Mouse (Mus musculus): ENCODE data around the gene Scamp5. TPM values are rescaled to one million over a fixed set of nuclear protein-coding genes. Genes with fewer than 3 reads are reported as not detected.

Gene Scamp5
- total and polyA plus RNA-seq, 2 experiments from 2014 or later = 175 to 282 TPM

DNA sequence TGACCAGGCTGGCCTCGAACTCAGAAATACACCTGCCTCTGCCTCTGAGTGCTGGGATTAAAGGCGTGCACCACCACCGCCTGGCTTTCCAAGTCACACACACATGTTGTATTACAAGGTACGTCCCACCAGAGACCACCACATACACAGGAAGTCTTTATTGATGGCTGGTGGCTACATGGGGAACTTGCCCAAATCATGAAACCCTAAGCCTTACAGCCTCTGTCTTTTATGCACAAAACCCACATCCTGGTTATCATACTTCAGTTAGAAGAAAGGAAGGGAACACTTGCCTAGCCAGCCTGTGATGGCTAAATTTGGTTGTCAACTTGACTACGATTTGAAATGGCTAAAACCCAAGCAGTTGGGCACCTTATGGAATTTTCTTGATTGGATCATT, 63.8 kb downstream of the Scamp5 start:
- Histone ChIP-seq H3K9ac (no peak overlapping the region), H3K4me3 (ENCODE audit: low read depth, low read length) (no peak overlapping the region), H3K27me3 (ENCODE audit: insufficient read depth, low read length) (no peaks in the 10 kb centered on the region), H3K4me1 (ENCODE audit: insufficient read depth) (no peaks in the 10 kb centered on the region), H3K36me3 (ENCODE audit: insufficient read depth) (no peaks in the 10 kb centered on the region), H3K4me2 (ENCODE audit: low read depth) (no peak overlapping the region), H3K27ac (ENCODE audit: low read depth, low read length) (no peak overlapping the region), H3K9me3 (ENCODE audit: low read length) (peaks cover 13% of the 10 kb centered on the region; the same call in 1 of the 2 replicates)
- no peak for TF ChIP-seq CTCF (IDR thresholded peaks at IDR 0.05; ENCODE audit: low read depth)
- no peak for ATAC-seq
- 92% methylated on average over 5 of the region's 5 CpGs for WGBS
- no peak for DNase-seq

GRCm38 (mm10) chr9:57402318-57403251, 65.3 kb downstream of the Scamp5 start:
- no peak for TF ChIP-seq CTCF (IDR thresholded peaks at IDR 0.05; ENCODE audit: low read depth)
- WGBS = 90% methylated on average over 15 of the region's 15 CpGs
- H3K27ac ChIP-seq (ENCODE audit: low read depth, low read length) = no peak overlapping the region
- H3K4me1 ChIP-seq (ENCODE audit: insufficient read depth) = no peaks in the 10 kb centered on the region
- peaks cover 13% of the 10 kb centered on the region; the same call in 1 of the 2 replicates for H3K9me3 ChIP-seq (ENCODE audit: low read length)
- no peaks in the 10 kb centered on the region for H3K27me3 ChIP-seq (ENCODE audit: insufficient read depth, low read length)
- H3K9ac ChIP-seq = no peak overlapping the region
- ATAC-seq = no peak
- H3K4me2 ChIP-seq (ENCODE audit: low read depth) = no peak overlapping the region
- no peak overlapping the region for H3K4me3 ChIP-seq (ENCODE audit: low read depth, low read length)
- no peaks in the 10 kb centered on the region for H3K36me3 ChIP-seq (ENCODE audit: insufficient read depth)
- DNase-seq = no peak

DNA sequence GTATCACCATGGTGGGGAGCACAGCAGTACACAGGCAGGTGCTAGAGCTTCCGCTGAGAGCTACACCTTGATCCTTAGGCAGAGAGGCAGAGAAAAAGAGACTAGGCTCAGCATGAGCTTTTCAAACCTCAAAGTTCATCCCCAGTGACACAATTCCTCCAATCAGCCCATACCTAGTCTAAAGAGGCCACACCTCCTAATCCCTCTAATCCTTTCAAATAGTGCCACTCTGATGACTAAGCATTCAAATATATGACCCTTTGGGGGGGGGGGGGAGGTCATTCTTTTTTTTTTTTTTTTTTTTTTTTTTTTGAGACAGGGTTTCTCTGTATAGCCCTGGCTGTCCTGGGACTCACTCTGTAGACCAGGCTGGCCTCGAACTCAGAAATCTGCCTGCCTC, 69.1 kb downstream of the Scamp5 start:
- Histone ChIP-seq H3K4me2 (ENCODE audit: low read depth) (no peak overlapping the region), H3K27me3 (ENCODE audit: insufficient read depth, low read length) (no peaks in the 10 kb centered on the region), H3K27ac (ENCODE audit: low read depth, low read length) (no peak overlapping the region), H3K4me3 (ENCODE audit: low read depth, low read length) (no peak overlapping the region), H3K36me3 (ENCODE audit: insufficient read depth) (no peaks in the 10 kb centered on the region), H3K4me1 (ENCODE audit: insufficient read depth) (no peaks in the 10 kb centered on the region), H3K9me3 (ENCODE audit: low read length) (peaks cover 13% of the 10 kb centered on the region; the same call in 1 of the 2 replicates), H3K9ac (no peak overlapping the region)
- no peak for ATAC-seq
- TF ChIP-seq CTCF (IDR thresholded peaks at IDR 0.05; ENCODE audit: low read depth) = no peak
- WGBS = 90% methylated on average over 2 of the region's 2 CpGs
- DNase-seq = no peak

GRCm38 (mm10) chr9:57392892-57393291, 75.0 kb downstream of the Scamp5 start:
- ATAC-seq (no peak), DNase-seq (no peak)
- Histone ChIP-seq H3K4me3 (ENCODE audit: low read depth, low read length) (no peak overlapping the region), H3K4me1 (ENCODE audit: insufficient read depth) (no peaks in the 10 kb centered on the region), H3K27me3 (ENCODE audit: insufficient read depth, low read length) (no peaks in the 10 kb centered on the region), H3K9me3 (ENCODE audit: low read length) (no peaks in the 10 kb centered on the region), H3K4me2 (ENCODE audit: low read depth) (no peak overlapping the region), H3K9ac (no peak overlapping the region), H3K36me3 (ENCODE audit: insufficient read depth) (no peaks in the 10 kb centered on the region), H3K27ac (ENCODE audit: low read depth, low read length) (no peak overlapping the region)
- no peak for TF ChIP-seq CTCF (IDR thresholded peaks at IDR 0.05; ENCODE audit: low read depth)
- 86% methylated on average over 1 of the region's 1 CpGs for WGBS

Other genes starting within 250 kb of the Scamp5 start
- not detected in 2 replicates for gene Trcg1, start 231.5 kb downstream of the Scamp5 start, total RNA-seq (2014; rRNA removed)
- not detected in 2 replicates for gene Trcg1, start 231.5 kb downstream of the Scamp5 start, polyA plus RNA-seq (2015; fragmentation: Nextera tagmentation; extraction: Ambion mirVana)
- 3.5 and 8.5 TPM in 2 replicates for gene 1700017B05Rik, start 205.4 kb downstream of the Scamp5 start, total RNA-seq (2014; rRNA removed)
- gene 1700017B05Rik, start 205.4 kb downstream of the Scamp5 start, polyA plus RNA-seq (2015; fragmentation: Nextera tagmentation; extraction: Ambion mirVana) = 3.6 and 6.7 TPM in 2 replicates
- 16.2 and 20.5 TPM in 2 replicates for gene Ppcdc, start 27.9 kb downstream of the Scamp5 start, total RNA-seq (2014; rRNA removed)
- gene Ppcdc, start 27.9 kb downstream of the Scamp5 start, polyA plus RNA-seq (2015; fragmentation: Nextera tagmentation; extraction: Ambion mirVana) = 14.9 and 18.3 TPM in 2 replicates
- gene Rpp25, start 36.0 kb upstream of the Scamp5 start, total RNA-seq (2014; rRNA removed) = 24.7 and 30.2 TPM in 2 replicates
- 40.9 and 46.5 TPM in 2 replicates for gene Rpp25, start 36.0 kb upstream of the Scamp5 start, polyA plus RNA-seq (2015; fragmentation: Nextera tagmentation; extraction: Ambion mirVana)
- 236 and 279 TPM in 2 replicates for gene Cox5a, start 53.2 kb upstream of the Scamp5 start, total RNA-seq (2014; rRNA removed)
- gene Cox5a, start 53.2 kb upstream of the Scamp5 start, polyA plus RNA-seq (2015; fragmentation: Nextera tagmentation; extraction: Ambion mirVana) = 1,027 and 1,112 TPM in 2 replicates
- 25.1 and 29.9 TPM in 2 replicates for gene Fam219b, start 69.5 kb upstream of the Scamp5 start, total RNA-seq (2014; rRNA removed)
- gene Fam219b, start 69.5 kb upstream of the Scamp5 start, polyA plus RNA-seq (2015; fragmentation: Nextera tagmentation; extraction: Ambion mirVana) = 19.8 and 26.8 TPM in 2 replicates
- 46.1 and 47.8 TPM in 2 replicates for gene Mpi, start 84.7 kb upstream of the Scamp5 start, total RNA-seq (2014; rRNA removed)
- gene Mpi, start 84.7 kb upstream of the Scamp5 start, polyA plus RNA-seq (2015; fragmentation: Nextera tagmentation; extraction: Ambion mirVana) = 37.9 and 49.3 TPM in 2 replicates
- 29.3 and 36.3 TPM in 2 replicates for gene Scamp2, start 92.9 kb upstream of the Scamp5 start, total RNA-seq (2014; rRNA removed)
- 37.3 and 42.8 TPM in 2 replicates for gene Scamp2, start 92.9 kb upstream of the Scamp5 start, polyA plus RNA-seq (2015; fragmentation: Nextera tagmentation; extraction: Ambion mirVana)
- 24.6 and 31.4 TPM in 2 replicates for gene Ulk3, start 121.4 kb upstream of the Scamp5 start, total RNA-seq (2014; rRNA removed)
- 6.0 and 15.6 TPM in 2 replicates for gene Ulk3, start 121.4 kb upstream of the Scamp5 start, polyA plus RNA-seq (2015; fragmentation: Nextera tagmentation; extraction: Ambion mirVana)
- 0.67 and 1.8 TPM in 2 replicates for gene Cplx3, start 138.2 kb upstream of the Scamp5 start, total RNA-seq (2014; rRNA removed)
- gene Cplx3, start 138.2 kb upstream of the Scamp5 start, polyA plus RNA-seq (2015; fragmentation: Nextera tagmentation; extraction: Ambion mirVana) = 1.2 and 2.6 TPM in 2 replicates
- gene Lman1l, start 152.7 kb upstream of the Scamp5 start, total RNA-seq (2014; rRNA removed) = not detected in 2 replicates
- gene Lman1l, start 152.7 kb upstream of the Scamp5 start, polyA plus RNA-seq (2015; fragmentation: Nextera tagmentation; extraction: Ambion mirVana) = not detected in 2 replicates
- 105 and 135 TPM in 2 replicates for gene Csk, start 185.6 kb upstream of the Scamp5 start, total RNA-seq (2014; rRNA removed)
- gene Csk, start 185.6 kb upstream of the Scamp5 start, polyA plus RNA-seq (2015; fragmentation: Nextera tagmentation; extraction: Ambion mirVana) = 37.0 and 46.3 TPM in 2 replicates
- gene Cyp1a2, start 215.6 kb upstream of the Scamp5 start, total RNA-seq (2014; rRNA removed) = not detected in 2 replicates
- gene Cyp1a2, start 215.6 kb upstream of the Scamp5 start, polyA plus RNA-seq (2015; fragmentation: Nextera tagmentation; extraction: Ambion mirVana) = not detected in 2 replicates
- gene Cyp1a1, start 219.9 kb upstream of the Scamp5 start, total RNA-seq (2014; rRNA removed) = 0.38 and 0.67 TPM in 2 replicates
- 0.30 and 0.42 TPM in 2 replicates for gene Cyp1a1, start 219.9 kb upstream of the Scamp5 start, polyA plus RNA-seq (2015; fragmentation: Nextera tagmentation; extraction: Ambion mirVana)
- gene Edc3, start 240.5 kb upstream of the Scamp5 start, total RNA-seq (2014; rRNA removed) = 7.2 and 10.2 TPM in 2 replicates
- 23.5 and 27.8 TPM in 2 replicates for gene Edc3, start 240.5 kb upstream of the Scamp5 start, polyA plus RNA-seq (2015; fragmentation: Nextera tagmentation; extraction: Ambion mirVana)

Data from forebrain, postnatal 0 days (tissue).